Mouse (Mus musculus) ES-Bruce4 (cell line): ENCODE measurements around the gene Fam198a.

ENCODE experiments used
- CTCF ChIP-seq: IDR thresholded peaks from one replicate; pipeline ENCODE4 v1.8.1; 2011; ENCODE audit warnings: low read depth, low read length
- POLR2A ChIP-seq: IDR thresholded peaks from one replicate; pipeline ENCODE4 v1.8.1; 2011; ENCODE audit warnings: low read length; ENCODE audit not compliant: insufficient read depth

DNA sequence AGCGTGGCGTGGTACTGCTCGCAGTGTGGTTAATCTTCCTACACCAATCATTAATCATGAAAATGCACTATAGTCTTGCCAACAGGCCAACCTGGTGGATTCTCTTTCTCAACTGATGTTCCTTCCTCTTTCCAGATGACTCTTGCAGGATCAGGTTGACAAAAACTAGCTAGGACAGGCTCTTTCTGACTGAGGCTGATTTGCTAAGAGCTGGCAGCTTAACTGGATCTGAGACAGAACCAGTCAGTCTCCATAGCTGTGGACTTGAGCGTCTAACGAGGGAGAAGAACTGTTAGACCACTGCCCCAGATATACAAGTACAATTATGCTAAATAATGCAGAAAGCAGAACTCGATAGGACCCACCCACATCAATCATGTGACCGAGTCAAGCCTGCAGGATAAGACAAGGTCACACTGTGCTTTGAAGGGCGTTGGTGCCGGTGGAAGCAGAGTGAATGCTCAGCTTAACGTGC is 31.7 kb upstream of the Fam198a start:
- TF ChIP-seq CTCF, result no peak
- no peak for TF ChIP-seq POLR2A
